Mouse (Mus musculus) cerebellum, adult 18-20 months (tissue): ENCODE results near the gene Wfikkn2.

Experiments used
- DNase-seq, 2 experiments: peaks; one replicate each; pipeline ENCODE4 v3.0.0; 2021

Gene Wfikkn2

DNA sequence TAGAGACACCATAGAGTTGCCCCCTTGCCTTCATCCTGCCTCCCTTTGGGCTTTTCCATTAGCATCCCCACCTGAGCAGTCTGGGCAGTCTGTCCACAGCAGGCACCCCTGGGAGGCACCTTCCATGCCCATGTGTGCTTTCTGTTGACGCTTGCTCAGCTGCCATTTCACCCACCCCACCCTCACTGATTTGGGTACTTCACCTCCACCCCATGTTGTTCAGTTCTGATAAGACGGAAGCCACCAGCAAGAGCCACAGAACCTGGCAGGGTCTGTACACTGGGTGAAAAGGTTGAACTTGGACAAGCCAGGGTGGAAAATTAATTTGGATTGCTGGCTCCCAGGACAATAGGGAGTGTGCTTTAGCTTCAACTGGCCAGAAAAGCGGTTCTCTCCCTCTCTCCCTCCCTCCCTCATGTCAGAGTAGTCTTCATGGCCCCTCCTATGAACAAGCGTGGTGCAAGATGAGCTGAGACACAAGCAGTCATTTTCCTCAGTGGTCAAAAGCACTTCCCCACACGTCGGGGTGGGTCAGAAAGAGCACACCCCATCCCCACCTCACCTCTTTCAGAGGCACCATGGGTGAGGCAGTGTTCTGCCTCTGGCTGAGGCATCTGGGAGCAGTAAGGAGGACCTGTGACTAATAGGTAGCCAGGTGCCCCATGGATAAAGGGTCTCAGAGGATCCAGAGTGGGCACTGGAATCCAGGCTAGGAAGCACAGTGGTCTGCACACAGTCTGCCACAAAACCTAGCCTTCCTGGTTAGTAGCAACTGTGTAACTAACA is 16.0 kb upstream of the Wfikkn2 start:
- DNase-seq, result no peak

DNA sequence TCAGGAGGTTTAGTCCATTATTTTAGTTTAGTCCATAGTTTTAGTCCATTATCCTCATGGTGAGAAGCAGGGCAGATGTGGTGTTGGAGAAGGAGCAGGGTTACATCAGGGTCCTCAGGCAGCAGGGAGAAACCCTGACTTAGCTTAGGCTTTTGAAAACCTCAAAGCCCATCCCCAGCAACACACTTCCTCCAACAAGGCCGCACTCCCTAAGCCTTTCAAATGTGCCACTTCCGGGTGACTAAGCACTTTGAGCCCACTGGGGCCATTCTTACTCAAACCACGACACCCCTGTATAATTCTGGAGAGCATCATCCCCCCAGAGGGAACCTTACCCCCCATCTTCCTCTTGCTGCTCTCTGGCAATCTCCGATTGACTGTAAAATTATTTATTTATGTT is 14.0 kb upstream of the Wfikkn2 start:
- no peak for DNase-seq

DNA sequence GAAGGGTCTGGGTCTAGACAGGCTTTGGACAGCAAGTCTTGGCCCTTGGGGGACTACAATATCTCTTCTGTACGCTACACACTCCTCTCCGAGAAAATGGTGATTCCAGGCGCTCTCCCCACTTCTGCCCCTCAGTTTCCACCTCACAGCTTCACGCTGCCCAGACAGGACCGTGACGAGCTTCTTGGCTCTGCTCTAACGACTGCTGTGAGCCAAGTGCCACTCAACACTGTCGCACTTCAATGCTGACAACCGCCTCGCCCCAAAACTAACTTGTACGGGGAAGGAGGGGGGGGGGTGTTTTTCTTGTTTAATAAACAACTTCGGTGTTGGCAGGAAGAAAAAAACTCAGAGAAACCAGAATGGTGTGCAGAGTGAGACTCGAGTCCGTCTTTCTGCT is 12.2 kb upstream of the Wfikkn2 start:
- DNase-seq, result no peak

DNA sequence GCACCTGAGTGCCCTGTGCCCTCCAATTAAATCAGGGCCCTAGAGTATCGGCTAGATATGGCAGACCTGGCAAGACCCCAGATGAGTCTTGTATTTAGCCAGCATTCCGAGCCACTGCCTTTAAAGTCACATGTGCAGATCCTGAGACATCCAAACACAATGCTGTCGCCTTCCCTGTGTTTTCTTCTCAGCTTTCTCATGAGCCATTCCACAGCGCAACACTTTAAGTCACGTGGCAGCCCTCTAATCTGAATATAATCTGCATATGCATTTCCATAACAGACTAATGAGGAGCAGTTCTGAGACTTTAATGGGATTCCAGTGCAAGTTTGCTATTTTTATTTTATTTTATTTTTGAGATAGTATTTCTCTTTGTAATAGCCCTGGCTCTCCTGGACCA is 9.9 kb upstream of the Wfikkn2 start:
- no peak for DNase-seq

DNA sequence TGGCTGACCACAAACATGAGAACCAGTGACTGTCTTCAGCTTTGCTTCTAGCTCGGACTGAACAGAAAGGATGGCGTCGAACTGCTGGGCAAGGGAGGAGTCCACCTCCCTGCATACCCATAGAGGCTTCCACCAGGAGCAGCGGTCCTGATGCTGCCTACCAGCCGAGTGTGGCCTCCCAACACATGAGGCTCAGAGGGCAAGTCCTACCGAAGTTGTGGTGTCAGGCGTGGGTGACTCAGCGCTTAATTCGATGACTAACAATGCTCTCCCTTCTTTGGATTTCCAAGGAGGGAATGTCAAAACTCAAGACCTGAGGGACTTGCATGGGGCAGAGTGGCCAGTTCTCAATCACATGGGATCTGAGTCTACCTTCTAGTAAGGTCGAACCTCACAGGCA is 7.9 kb upstream of the Wfikkn2 start:
- no peak for DNase-seq

DNA sequence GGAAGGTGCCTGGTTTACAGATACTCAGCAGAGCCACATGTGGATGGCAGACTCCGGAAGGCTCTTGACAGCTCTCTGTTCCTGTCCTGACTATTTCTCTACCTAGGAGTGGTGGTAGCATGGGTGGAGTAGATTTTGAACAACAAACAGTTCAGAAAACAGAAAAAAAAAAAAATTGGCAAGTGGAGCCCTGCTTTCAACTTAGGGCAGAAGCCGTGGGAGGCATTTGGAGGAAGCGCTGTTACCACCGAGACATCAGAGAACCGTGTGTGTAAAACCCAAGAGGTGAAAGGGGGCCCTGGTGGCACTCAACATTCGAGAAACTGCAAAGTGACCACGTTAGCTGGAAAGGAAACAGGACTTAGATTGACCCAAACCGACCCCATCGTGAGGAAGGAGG is 7.4 kb upstream of the Wfikkn2 start:
- no peak for DNase-seq

DNA sequence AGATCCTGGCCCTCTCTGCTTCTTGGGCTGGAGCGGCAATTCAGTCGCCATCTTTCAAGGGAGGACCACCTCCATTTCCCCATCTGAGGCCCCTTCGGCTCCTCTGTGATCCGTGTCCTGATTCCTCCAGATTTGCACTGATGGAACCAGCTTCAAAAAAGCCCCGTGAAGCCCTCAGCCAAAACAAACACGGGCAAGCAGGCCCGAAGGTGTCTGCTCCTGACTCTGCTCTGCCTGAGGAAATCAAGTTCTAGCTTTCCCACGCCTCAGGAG is 920 bp upstream of the Wfikkn2 start:
- no peak for DNase-seq

DNA sequence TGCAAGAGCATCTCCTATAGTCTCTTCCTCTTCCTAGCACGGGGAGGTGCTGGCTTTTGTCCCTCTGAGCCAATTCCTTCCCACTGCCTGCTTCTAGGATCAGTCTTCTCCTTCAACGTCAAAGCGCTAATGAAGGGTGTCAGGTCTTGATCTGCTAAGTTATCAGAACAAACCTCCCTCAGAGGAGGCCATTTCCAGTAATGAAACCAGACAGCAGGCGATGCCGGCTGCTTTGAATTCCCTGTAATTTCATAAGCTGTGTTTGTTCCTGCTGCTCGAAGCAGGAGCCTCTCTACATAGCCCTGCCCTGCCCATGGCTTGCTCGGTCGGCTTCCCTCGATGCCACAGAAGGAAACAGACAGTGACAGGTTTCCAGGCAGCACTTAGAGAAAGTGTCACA is 1.4 kb downstream of the Wfikkn2 start:
- no peak for DNase-seq

DNA sequence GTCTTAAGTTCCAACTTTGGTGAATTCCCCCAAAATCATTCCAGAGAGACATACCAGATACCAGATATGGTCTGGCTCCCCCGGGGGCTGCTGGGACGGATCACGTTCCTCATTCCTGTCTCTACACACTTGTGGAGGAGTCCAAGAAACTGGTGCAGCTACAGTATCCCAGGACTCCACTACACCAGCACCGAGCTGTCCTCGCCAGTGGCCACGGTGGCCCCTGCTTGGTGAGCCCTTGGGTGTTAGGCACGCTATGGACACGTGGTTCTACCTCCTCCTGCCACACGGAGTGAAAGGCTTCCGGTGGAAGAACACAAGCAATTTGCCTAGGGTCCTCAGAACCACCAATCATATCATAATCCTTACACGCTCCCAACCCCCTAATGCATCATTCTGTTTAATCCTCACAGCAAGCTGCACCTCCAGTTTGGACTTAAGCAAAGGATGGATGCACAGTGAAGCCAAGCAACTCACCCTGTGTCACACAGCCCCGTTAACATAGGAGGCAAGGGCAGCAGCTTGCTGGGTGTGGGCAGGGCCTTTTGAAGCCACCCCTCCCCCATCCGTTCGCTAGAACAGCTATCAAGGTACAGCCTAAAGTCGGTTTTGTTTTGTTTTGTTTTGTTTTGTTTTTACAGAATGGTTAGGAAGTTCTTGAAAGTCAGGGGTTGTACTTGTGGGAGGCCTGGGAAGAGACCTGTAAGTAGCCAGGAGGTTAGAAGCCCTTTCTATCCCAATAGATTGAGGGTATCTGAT is 2.2 kb downstream of the Wfikkn2 start:
- no peak for DNase-seq

DNA sequence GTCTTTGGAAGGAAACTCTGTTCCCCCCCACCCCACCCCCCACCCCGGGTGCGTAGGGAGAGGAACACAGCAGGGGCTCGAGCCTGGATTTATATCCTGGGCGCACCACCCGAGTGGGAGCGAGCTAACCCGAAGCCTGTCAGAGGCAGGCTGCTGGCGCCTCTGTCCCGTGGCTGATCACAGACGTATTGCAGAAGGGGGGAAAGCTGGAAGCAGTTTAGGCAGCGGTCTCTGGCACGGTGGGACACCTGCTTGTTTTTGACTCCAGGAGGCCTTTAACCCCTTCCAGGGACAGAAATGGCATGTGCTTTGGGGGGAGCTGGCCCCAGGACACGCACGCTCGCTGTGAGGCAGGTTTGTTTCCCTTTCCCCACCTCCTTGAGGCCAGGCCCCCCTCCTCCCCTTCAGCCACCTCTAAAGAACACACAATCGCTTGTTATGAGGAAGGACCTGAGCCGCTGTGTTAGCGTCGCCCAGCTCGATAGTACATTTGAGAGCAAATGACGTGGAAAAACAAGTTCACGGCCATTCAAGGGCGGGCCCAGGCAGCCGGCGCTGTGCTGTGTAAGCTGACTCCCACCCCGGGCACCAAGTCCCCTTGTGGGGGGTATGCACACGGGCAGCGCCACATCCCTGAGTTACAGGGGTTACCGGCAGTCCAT is 2.9 kb downstream of the Wfikkn2 start:
- no peak for DNase-seq

DNA sequence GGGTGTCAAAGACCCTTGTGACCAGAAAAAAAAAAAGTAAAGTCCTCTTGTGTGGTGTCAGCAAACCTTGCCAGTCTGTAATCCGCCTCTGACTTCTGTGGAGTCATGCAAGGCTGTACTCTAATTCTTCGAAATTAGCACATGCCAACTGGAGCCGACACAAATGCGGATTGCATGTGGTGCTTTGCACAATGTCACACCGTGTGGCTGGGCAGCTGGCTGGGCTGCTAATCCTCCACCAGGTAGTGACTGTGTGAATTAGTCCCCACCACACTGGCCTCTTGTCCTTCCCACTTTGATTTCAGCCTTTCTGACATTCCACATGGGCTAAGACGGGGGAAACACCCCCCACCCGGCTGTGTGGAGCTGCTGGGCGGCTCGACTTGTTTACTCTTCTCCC is 6.1 kb downstream of the Wfikkn2 start:
- no peak for DNase-seq

DNA sequence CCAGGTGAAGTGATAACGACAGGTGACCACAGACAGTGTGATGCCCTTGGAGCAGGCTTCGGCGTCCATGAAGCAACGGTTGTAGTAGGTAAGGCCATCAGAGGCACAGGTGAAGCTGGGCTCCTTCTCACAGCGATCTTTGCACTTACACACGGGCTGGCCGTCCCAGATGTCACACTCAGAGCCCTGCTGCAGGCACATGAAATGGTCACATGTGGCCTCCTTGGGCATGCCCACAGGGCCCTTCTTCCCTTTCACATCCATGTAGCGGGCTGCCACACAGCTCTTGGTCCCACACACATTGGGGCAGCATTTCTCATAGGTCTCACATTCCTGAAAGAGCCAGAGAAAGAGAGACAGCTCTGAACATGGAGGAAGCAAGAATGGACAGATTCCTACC is 7.0 kb downstream of the Wfikkn2 start:
- no peak for DNase-seq

DNA sequence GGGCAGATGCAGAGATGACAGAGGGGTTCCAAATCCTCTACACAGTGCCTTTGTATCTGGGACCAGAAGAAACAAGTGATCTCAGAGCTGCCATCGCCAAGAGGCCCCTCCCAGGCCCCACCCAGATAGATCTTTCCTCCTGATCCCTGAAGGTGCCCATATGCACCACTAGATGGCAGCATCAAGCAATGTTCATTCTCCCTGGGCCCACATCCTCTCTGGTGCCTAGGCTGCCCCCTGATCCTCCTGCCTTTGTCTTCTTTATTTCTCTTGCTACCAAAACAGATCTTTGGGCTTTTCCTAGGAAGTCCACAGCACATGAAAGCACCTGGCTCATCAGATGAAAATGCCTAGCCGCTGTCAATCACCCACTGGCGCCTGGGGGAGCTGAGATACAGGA is 9.7 kb downstream of the Wfikkn2 start:
- DNase-seq, result peak; percentile 78 to 85

DNA sequence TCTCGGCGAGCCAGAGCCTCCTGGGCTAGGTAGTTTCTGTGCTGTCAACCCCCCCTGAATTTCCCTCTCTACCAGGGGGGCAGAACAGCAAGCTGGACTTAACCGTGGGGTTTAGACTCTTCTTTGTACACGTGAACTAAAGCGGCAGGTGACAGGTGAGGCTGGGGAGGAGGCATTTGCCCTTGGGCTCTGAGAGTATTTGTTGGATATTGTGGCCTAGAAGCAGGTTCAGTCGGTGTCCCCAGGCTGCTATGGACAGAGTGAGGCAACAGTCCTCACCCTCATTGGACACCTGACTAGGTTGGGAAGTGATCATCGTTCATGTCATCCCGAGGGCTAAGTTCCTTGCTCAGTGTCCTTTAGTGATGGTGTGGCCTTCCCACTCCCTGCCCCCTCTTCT is 10.9 kb downstream of the Wfikkn2 start:
- no peak for DNase-seq

DNA sequence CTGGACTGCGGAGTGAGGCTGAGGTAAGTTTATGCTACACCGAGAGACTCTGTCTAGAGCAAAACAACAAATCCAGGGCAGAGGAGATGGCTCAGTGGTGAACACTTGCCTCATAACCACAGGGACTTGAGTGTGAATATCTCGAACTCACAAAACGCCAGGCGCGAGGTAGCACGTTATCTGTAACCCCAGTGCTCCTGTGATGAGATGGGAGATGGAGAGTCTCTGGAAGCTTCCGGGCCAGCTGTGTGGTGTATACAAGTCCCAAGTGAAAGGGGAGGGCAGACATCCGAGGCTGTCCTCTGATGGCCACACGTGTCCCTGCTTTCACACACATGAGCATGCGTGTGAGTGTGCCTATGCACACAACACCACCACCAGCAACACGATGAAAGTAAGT is 11.4 kb downstream of the Wfikkn2 start:
- no peak for DNase-seq

DNA sequence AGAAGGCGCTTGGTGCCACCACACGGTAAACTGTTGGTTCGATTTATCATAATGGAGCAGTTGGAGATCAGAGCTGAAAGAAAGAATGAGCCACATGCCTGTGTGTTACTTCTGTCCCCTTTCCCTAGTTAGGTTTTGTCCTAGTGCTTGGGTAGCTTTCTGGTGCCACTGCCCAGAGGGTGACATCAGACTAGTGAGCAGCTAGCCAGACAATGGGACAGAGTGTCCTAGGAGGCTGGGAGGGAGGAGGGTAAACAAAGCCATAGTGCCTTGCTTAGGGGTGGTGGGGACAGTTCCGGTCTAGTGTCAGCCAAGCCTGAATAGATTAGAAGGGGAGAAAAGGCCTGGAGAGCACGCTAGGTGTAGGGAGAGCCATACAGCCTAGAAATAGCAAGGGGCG is 12.4 kb downstream of the Wfikkn2 start:
- DNase-seq, result no peak

DNA sequence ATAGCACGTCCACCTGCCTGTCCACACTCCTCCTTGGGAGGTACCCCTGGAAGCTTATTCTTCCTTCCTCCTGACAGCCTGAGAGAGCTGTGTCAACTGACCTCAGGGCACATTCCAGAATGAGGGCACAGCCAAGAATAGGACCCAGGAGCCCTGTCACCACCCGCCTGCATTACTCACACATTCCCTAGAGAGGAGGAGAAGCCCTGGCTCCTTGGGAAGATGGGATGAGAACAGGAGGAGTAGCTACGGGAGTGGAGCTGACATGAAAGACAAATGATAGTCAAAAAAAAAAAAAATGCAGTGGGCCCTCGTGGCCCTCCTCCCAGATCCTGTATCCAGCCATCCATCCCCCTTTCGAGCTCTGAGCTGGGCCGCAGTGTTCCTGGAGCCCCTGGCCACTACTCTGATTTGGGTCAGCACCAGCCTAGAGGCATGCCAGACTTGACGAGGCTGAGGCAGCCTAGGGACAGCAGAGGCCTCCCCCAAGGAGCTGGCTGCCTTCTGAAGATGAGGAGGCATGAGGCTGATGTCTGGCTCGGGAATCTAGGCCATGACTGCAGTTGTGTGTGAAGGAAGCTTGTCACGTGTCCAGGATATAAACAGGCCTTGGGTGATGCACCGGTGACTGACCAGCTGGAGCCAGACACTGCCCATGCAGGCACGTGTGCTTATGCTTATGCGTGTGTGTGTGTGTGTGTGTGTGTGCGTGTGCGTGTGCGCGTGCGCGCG is 13.8 kb downstream of the Wfikkn2 start:
- DNase-seq, result peak in 1 of 2 experiments; percentile 47

DNA sequence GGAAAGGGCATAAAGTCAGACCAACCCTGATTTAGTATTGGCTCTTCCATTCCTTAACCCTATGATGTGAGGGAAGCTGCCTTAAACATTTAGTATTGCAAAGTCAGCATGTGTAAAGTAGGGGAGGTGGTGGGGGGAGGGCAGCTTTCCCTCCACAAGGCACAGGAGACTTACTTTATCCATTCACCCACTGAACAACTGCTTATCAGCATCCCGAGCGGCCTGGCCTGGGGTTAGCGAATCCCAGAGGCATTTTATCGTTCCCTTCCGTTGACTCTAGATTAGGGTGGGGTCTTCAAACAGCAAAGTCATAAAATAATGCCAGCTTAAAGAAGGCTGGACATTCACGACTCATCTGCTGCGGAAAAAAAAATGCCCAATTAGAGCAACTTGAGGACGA is 15.6 kb downstream of the Wfikkn2 start:
- no peak for DNase-seq

DNA sequence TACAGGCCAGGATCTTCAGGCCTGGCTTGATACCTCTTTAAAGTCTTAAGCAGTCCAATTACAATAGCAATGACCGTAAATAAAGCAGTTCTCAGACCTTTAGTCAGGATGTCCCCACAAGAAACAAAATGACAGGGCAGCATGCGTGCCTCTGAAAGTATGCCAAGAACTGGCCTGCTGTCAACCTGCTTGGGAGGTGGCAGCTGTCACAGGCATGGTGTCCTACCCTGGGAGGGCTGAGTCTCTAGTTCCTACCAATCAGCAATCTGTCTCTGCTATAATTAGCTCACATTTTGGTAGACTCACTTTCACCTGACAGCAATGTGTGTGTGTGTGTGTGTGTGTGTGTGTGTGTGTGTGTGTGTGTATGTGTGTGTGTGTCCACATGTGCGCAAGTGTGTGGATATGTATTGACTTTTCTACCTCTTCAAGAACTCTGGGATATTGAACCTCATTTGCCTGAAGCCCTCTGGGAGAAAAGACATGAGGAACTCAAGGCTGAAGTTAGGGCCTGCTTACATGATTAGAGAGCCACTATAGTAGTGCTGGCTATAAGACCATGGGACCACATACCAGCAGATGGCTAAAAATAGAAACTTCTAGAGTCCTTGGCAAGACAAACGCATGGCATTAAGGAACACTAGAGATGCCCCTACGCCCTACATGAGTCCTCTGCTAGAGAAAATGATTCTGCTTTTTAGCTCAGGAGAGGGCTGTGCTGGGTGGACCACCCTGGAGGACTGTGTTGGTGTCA is 16.4 kb downstream of the Wfikkn2 start:
- DNase-seq, result peak; percentile 80 to 84

DNA sequence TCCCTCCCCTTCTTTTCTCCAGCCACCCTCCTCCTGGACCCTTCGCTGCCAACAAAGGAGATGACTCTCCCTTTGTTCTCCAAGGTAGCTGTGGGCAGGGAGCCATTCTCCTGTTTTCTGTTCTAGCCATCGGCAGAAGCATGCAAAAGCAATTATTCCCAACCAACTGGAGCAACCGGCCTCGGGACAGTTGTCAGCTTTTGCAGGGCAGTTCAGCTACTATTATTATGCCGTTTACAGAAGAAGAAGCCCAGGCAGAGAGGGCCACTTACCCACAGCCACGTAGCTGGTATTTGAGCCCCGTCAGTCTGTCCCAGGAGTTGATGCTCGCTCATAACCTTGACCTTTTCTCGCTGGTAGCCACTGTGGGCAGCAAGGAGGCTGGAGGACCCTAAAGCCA is 17.4 kb downstream of the Wfikkn2 start:
- peak; percentile 61 to 66 for DNase-seq

DNA sequence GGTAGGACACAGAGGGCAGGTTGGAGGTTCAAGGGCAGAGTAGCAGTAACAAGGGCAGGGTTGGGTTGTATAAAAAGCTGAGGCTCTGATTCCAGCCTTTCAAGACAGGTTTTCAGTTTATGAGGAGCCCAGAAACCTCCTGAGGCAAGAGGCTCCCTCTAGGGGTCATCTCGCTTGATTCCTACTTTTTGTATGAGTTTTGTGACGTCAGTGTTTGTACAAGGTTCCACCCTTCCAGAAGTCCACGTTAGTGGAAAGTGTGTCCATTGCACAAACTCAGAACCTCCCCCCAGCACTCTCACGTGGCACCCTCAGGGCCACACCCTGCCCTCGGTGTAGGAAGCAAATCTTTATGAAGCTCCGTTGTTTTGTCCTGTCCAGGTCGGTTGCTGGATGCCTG is 19.8 kb downstream of the Wfikkn2 start:
- DNase-seq, result peak; percentile 51 to 53

DNA sequence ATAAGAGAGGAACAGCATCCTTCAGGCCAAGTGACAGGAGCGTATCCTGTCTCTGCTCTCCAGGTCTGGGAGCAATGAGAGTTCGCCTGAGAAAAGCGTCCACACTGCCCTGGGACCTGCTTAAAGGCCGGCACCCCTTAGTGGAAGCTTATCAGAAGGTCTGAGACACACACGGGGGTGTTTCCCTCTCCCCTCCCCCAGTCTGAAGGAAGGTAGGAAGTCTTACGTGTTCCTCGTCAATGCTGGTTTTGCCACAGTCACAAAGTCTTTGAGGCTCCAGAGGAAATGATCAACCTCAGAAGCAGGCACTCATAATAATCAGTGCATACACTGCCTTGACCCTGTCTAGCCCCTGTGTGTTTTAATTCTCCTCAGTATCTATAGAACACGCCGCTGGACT is 22.3 kb downstream of the Wfikkn2 start:
- no peak for DNase-seq

DNA sequence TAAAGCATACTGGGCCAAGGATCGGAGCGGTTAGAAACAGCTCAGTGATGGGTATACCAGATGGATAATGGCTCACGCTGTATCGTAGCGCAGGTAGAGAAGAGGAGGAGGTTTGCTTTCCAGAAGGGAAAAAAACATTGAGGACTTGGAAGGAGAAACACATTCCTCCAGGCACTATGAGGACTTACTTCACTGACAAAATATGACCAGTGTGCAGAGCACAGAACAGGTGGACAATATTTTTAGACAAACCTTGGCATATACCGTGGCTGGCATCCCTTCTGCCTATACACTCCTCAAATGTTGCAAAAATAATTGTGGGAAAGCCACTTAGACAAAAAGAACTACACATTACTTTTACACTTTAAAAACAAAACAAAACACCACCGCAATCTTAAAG is 24.5 kb downstream of the Wfikkn2 start:
- no peak for DNase-seq
